Mouse (Mus musculus): Measurements from ENCODE around the gene Ctnna2. TPM values are rescaled to one million over a fixed set of nuclear protein-coding genes. Genes with fewer than 3 reads are reported as not detected.

The Ctnna2 gene
- polyA plus RNA-seq, 1 experiment from 2014 or later = not detected

DNA sequence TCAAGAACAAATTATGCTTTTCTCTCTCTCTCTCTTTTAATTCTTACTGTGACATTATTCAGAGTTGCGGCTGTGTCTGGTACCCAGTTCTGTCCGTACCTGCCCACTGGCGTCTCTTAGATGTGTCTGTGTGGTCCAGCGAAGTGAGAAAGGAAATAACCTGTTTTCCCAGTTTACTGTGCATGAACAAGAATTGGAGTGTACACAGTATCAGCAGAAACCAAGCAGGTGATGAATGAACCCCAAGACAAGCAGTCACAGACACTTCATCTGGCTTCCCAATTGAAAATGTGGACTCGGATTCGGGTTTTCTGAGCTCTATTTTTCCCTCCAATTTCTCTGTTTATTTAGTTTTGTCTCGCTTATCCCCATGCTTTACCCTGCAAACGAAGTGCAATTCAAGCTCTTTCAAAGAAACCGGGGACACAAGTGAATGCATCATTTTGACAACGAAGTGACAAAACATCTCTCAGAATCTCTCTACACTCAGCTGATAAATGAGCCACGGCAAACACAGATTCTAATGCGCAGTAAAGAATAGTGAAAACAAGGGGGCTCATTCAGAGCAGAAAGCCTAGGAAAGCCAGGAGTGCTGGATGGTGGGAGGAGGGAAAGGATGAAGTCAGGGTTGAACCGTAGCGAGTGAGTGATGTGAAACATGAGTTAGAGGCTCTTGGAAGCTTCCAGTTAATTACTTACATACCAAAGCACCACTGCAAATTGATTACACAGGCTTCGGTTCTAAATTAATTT, 442.3 kb downstream of the Ctnna2 start:
- Histone ChIP-seq H3K4me1 (ENCODE audit: insufficient read depth) (no peaks in the 10 kb centered on the region), H3K27ac (ENCODE audit: low read depth) (no peak overlapping the region), H3K4me2 (ENCODE audit: low read depth, low read length) (no peak overlapping the region), H3K9ac (replicated peaks) (no peak overlapping the region), H3K36me3 (replicated peaks; ENCODE audit: insufficient read depth, low read length) (no peaks in the 10 kb centered on the region), H3K27me3 (ENCODE audit: insufficient read depth, low read length) (no peaks in the 10 kb centered on the region), H3K4me3 (ENCODE audit: low read depth, low read length) (no peak overlapping the region), H3K9me3 (ENCODE audit: low read length) (no peaks in the 10 kb centered on the region)
- ATAC-seq (no peak), DNase-seq (no peak)
- TF ChIP-seq CTCF (IDR thresholded peaks at IDR 0.05; ENCODE audit: low read depth) (no peak), EP300 (IDR thresholded peaks at IDR 0.05; ENCODE audit: low read depth) (no peak)
- 74% methylated on average over 15 of the region's 15 CpGs for WGBS (ENCODE audit: insufficient replicate concordance)

GRCm38 (mm10) chr6:77527636-77528035, 451.9 kb downstream of the Ctnna2 start:
- no peak for ATAC-seq

GRCm38 (mm10) chr6:77521836-77522235, 457.7 kb downstream of the Ctnna2 start:
- Histone ChIP-seq H3K4me1 (ENCODE audit: insufficient read depth) (no peaks in the 10 kb centered on the region), H3K4me3 (ENCODE audit: low read depth, low read length) (no peak overlapping the region), H3K27ac (ENCODE audit: low read depth) (no peak overlapping the region), H3K9me3 (ENCODE audit: low read length) (no peaks in the 10 kb centered on the region), H3K4me2 (ENCODE audit: low read depth, low read length) (no peak overlapping the region), H3K36me3 (replicated peaks; ENCODE audit: insufficient read depth, low read length) (no peaks in the 10 kb centered on the region), H3K9ac (replicated peaks) (no peak overlapping the region), H3K27me3 (ENCODE audit: insufficient read depth, low read length) (no peaks in the 10 kb centered on the region)
- DNase-seq = no peak
- WGBS (ENCODE audit: insufficient replicate concordance) = 57% methylated on average over 2 of the region's 2 CpGs
- no peak for ATAC-seq
- no peak for TF ChIP-seq EP300 (IDR thresholded peaks at IDR 0.05; ENCODE audit: low read depth)
- TF ChIP-seq CTCF (IDR thresholded peaks at IDR 0.05; ENCODE audit: low read depth) = no peak

More at GRCm38 (mm10) chr6:77527636-77528035, 451.9 kb downstream of the Ctnna2 start:
- no peak for DNase-seq
- no peaks in the 10 kb centered on the region for H3K9me3 ChIP-seq (ENCODE audit: low read length)
- H3K27me3 ChIP-seq (ENCODE audit: insufficient read depth, low read length) = no peaks in the 10 kb centered on the region
- no peak for TF ChIP-seq CTCF (IDR thresholded peaks at IDR 0.05; ENCODE audit: low read depth)
- no peak for TF ChIP-seq EP300 (IDR thresholded peaks at IDR 0.05; ENCODE audit: low read depth)
- H3K36me3 ChIP-seq (replicated peaks; ENCODE audit: insufficient read depth, low read length) = no peaks in the 10 kb centered on the region
- H3K4me2 ChIP-seq (ENCODE audit: low read depth, low read length) = no peak overlapping the region
- no peak overlapping the region for H3K27ac ChIP-seq (ENCODE audit: low read depth)
- no peak overlapping the region for H3K9ac ChIP-seq (replicated peaks)
- no peak overlapping the region for H3K4me3 ChIP-seq (ENCODE audit: low read depth, low read length)
- H3K4me1 ChIP-seq (ENCODE audit: insufficient read depth) = no peaks in the 10 kb centered on the region
- 61% methylated on average over 2 of the region's 2 CpGs for WGBS (ENCODE audit: insufficient replicate concordance)

DNA sequence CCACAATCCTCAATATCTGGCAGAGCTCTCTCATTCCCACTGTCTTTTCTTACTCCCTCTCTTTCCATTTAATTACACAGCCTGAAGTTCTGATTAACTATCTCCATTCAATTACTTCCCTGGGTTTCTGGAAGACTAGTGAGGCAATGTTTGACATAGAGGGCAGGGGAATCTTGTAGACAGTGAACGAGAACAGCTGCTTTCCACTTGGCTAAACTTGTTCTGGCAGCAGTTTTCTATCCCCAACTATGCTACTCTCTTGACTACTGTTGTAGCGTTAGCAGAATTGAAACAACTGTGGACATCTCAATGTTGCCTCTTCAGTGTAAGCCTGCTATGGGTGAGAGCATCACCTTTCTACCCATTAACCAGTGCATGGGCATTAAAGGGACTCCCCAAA, 463.0 kb downstream of the Ctnna2 start:
- Histone ChIP-seq H3K27ac (ENCODE audit: low read depth) (no peak overlapping the region), H3K9me3 (ENCODE audit: low read length) (no peaks in the 10 kb centered on the region), H3K36me3 (replicated peaks; ENCODE audit: insufficient read depth, low read length) (no peaks in the 10 kb centered on the region), H3K9ac (replicated peaks) (no peak overlapping the region), H3K4me3 (ENCODE audit: low read depth, low read length) (no peak overlapping the region), H3K4me2 (ENCODE audit: low read depth, low read length) (no peak overlapping the region), H3K27me3 (ENCODE audit: insufficient read depth, low read length) (no peaks in the 10 kb centered on the region), H3K4me1 (ENCODE audit: insufficient read depth) (no peaks in the 10 kb centered on the region)
- 68% methylated on average over 2 of the region's 2 CpGs for WGBS (ENCODE audit: insufficient replicate concordance)
- ATAC-seq (no peak), DNase-seq (no peak)
- TF ChIP-seq EP300 (IDR thresholded peaks at IDR 0.05; ENCODE audit: low read depth) (no peak), CTCF (IDR thresholded peaks at IDR 0.05; ENCODE audit: low read depth) (no peak)

- Histone ChIP-seq H3K4me2 (ENCODE audit: low read depth, low read length) (no peak overlapping the region), H3K4me3 (ENCODE audit: low read depth, low read length) (no peak overlapping the region), H3K9me3 (ENCODE audit: low read length) (no peaks in the 10 kb centered on the region), H3K27me3 (ENCODE audit: insufficient read depth, low read length) (no peaks in the 10 kb centered on the region), H3K9ac (replicated peaks) (no peak overlapping the region), H3K4me1 (ENCODE audit: insufficient read depth) (no peaks in the 10 kb centered on the region), H3K27ac (ENCODE audit: low read depth) (no peak overlapping the region), H3K36me3 (replicated peaks; ENCODE audit: insufficient read depth, low read length) (no peaks in the 10 kb centered on the region)
- no peak for ATAC-seq
- no peak for DNase-seq
- 23% methylated on average over 5 of the region's 5 CpGs for WGBS (ENCODE audit: insufficient replicate concordance)
- no peak for TF ChIP-seq EP300 (IDR thresholded peaks at IDR 0.05; ENCODE audit: low read depth)
- TF ChIP-seq CTCF (IDR thresholded peaks at IDR 0.05; ENCODE audit: low read depth) = no peak
These were observed 467.7 kb downstream of the Ctnna2 start for GRCm38 (mm10) chr6:77511805-77512204.

- no peak for ATAC-seq
- Histone ChIP-seq H3K4me3 (ENCODE audit: low read depth, low read length) (no peak overlapping the region), H3K4me1 (ENCODE audit: insufficient read depth) (no peaks in the 10 kb centered on the region), H3K9me3 (ENCODE audit: low read length) (no peaks in the 10 kb centered on the region), H3K9ac (replicated peaks) (no peak overlapping the region), H3K27ac (ENCODE audit: low read depth) (no peak overlapping the region), H3K36me3 (replicated peaks; ENCODE audit: insufficient read depth, low read length) (no peaks in the 10 kb centered on the region), H3K27me3 (ENCODE audit: insufficient read depth, low read length) (no peaks in the 10 kb centered on the region), H3K4me2 (ENCODE audit: low read depth, low read length) (no peak overlapping the region)
- 79% methylated on average over 5 of the region's 5 CpGs for WGBS (ENCODE audit: insufficient replicate concordance)
- DNase-seq = no peak
- TF ChIP-seq CTCF (IDR thresholded peaks at IDR 0.05; ENCODE audit: low read depth) (no peak), EP300 (IDR thresholded peaks at IDR 0.05; ENCODE audit: low read depth) (no peak)
These were observed 487.8 kb downstream of the Ctnna2 start for GRCm38 (mm10) chr6:77491721-77492120.

Data from liver, postnatal 0 days (tissue).